19 mouse cellular contexts compared by ENCODE assay signal in the genomic region with DNA sequence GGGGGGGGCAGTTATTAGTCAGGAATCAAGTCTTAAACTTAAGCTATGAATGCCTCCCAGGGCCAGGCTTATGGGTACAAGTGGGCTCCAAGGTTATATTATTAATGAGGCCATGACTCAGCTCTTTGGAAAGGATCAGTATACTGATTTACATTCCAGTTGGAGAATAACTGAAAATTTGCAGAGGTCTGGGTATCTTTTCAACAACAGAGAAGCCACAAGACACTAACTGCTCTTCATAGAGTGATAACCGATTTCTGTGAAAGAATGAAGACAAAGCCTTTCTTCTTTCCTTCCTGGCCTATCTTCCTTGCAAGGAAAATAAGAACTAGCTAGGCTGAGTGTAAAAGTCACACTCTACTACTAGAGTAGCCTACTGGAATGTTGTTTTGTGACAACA.
DNase-seq lines count a peak whose midpoint lies in the region; ATAC-seq and TF ChIP-seq lines count a peak whose summit lies in the region.
"Had no signal": no experiment of that assay in that cellular context is flagged by ENCODE, and none has a peak within 500 bp of the region (broad histone marks: within the 10 kb centered on the region; RNA-seq: fewer than 3 reads in every experiment).

No protein-coding gene starts in this region.

- no peak overlapping the region for H3K4me2 ChIP-seq in kidney, postnatal 0 days (ENCODE audit: low read length)
- no peak overlapping the region for H3K4me2 ChIP-seq in kidney, embryonic 14.5 days (replicated peaks; ENCODE audit: low read depth, low read length)
- no peak overlapping the region for H3K4me2 ChIP-seq in embryonic facial prominence, embryonic 14.5 days (ENCODE audit: low read depth, low read length)
- H3K4me2 ChIP-seq in liver, postnatal 0 days (ENCODE audit: low read depth, low read length), result no peak overlapping the region
- H3K4me2 ChIP-seq: hindbrain, embryonic 15.5 days; limb, embryonic 12.5 days had no signal

- no peaks in the 10 kb centered on the region for H3K36me3 ChIP-seq in kidney, postnatal 0 days (ENCODE audit: insufficient read depth, low read length)
- no peaks in the 10 kb centered on the region for H3K36me3 ChIP-seq in kidney, embryonic 14.5 days (ENCODE audit: control insufficient read depth, insufficient read depth, low read length)
- H3K36me3 ChIP-seq in MEL (ENCODE audit: control insufficient read depth in 1 of 2, insufficient read depth in 2 of 2, low read length in 2 of 2), result peaks cover 0 to 22% of the 10 kb centered on the region in 2 experiments; a peak in 2 of 4 replicates
- no peaks in the 10 kb centered on the region for H3K36me3 ChIP-seq in embryonic facial prominence, embryonic 14.5 days (ENCODE audit: control insufficient read depth, insufficient read depth, low read length)
- H3K36me3 ChIP-seq in liver, postnatal 0 days (replicated peaks; ENCODE audit: insufficient read depth, low read length), result no peaks in the 10 kb centered on the region
- H3K36me3 ChIP-seq: hindbrain, embryonic 15.5 days; limb, embryonic 12.5 days had no signal

- no peak overlapping the region for H3K4me3 ChIP-seq in kidney, postnatal 0 days (replicated peaks; ENCODE audit: low read depth, low read length)
- no peak overlapping the region for H3K4me3 ChIP-seq in kidney, embryonic 14.5 days (ENCODE audit: low read length)
- no peak overlapping the region for H3K4me3 ChIP-seq in MEL (ENCODE audit: control insufficient read depth in 1 of 2, insufficient read depth in 1 of 2, low read depth in 2 of 2, low read length in 2 of 2)
- no peak overlapping the region for H3K4me3 ChIP-seq in embryonic facial prominence, embryonic 14.5 days (ENCODE audit: low read depth, low read length)
- no peak overlapping the region for H3K4me3 ChIP-seq in liver, postnatal 0 days (ENCODE audit: low read depth, low read length)
- H3K4me3 ChIP-seq in left cerebral cortex, adult 2 months, result no peak overlapping the region
- H3K4me3 ChIP-seq: hindbrain, embryonic 15.5 days; limb, embryonic 12.5 days; megakaryocyte, embryonic 14.5 days had no signal

- no peak for DNase-seq in kidney, postnatal 0 days (ENCODE audit: low spot score)
- DNase-seq in MEL (ENCODE audit: low read depth, low spot score), result peak; percentile 79
- no peak for DNase-seq in embryonic facial prominence, embryonic 14.5 days (ENCODE audit: low spot score)
- DNase-seq in liver, postnatal 0 days, result no peak
- no peak for DNase-seq in left cerebral cortex, adult 2 months (ENCODE audit: extremely low spot score in 1 of 2, low spot score in 2 of 2)
- DNase-seq in ovary, postnatal 14 days (ENCODE audit: low spot score), result no peak
- DNase-seq in right cerebral cortex, postnatal 4 days, result no peak
- DNase-seq: cerebellum, adult 8-10 months; embryo, embryonic 11 days; heart, adult 18-20 months; heart, postnatal 14 days; kidney, postnatal 4 days; layer of hippocampus, postnatal 36 days had no signal

- no peaks in the 10 kb centered on the region for H3K9me3 ChIP-seq in kidney, postnatal 0 days (replicated peaks; ENCODE audit: low read length)
- H3K9me3 ChIP-seq in kidney, embryonic 14.5 days (ENCODE audit: control insufficient read depth, low read length), result no peaks in the 10 kb centered on the region
- H3K9me3 ChIP-seq in MEL (replicated peaks; ENCODE audit: insufficient read depth, low read length), result no peaks in the 10 kb centered on the region
- no peaks in the 10 kb centered on the region for H3K9me3 ChIP-seq in embryonic facial prominence, embryonic 14.5 days (ENCODE audit: control insufficient read depth, low read length)
- no peaks in the 10 kb centered on the region for H3K9me3 ChIP-seq in liver, postnatal 0 days (ENCODE audit: low read length)
- H3K9me3 ChIP-seq: hindbrain, embryonic 15.5 days; limb, embryonic 12.5 days; megakaryocyte, embryonic 14.5 days had no signal

- H3K9ac ChIP-seq in kidney, postnatal 0 days (ENCODE audit: low read depth, low read length), result no peak overlapping the region
- H3K9ac ChIP-seq in kidney, embryonic 14.5 days (ENCODE audit: low read depth, low read length), result no peak overlapping the region
- H3K9ac ChIP-seq in MEL (ENCODE audit: control insufficient read depth, low read depth, low read length, poor library complexity, severe bottlenecking), result peak overlapping the region; percentile 10; the same call in 1 of the 2 replicates
- no peak overlapping the region for H3K9ac ChIP-seq in embryonic facial prominence, embryonic 14.5 days (ENCODE audit: low read depth, low read length)
- H3K9ac ChIP-seq in liver, postnatal 0 days (replicated peaks), result no peak overlapping the region
- H3K9ac ChIP-seq: hindbrain, embryonic 15.5 days; limb, embryonic 12.5 days had no signal

- H3K79me2 ChIP-seq in MEL (ENCODE audit: control insufficient read depth, insufficient read depth, low read length, poor library complexity), result no peaks in the 10 kb centered on the region

- ATAC-seq in kidney, postnatal 0 days (replicated peaks; ENCODE audit: low FRiP score, low read depth), result no peak
- no peak for ATAC-seq in kidney, embryonic 14.5 days (ENCODE audit: low FRiP score, low TSS enrichment)
- ATAC-seq in embryonic facial prominence, embryonic 14.5 days (ENCODE audit: low read depth), result no peak
- ATAC-seq in liver, postnatal 0 days, result peak; percentile 23; the same call in 1 of the 2 replicates
- ATAC-seq: forebrain, embryonic 14.5 days; Patski had no signal

- peaks cover 29% of the 10 kb centered on the region for H3K4me1 ChIP-seq in kidney, postnatal 0 days (replicated peaks; ENCODE audit: insufficient read depth, low read length)
- peaks cover 40% of the 10 kb centered on the region for H3K4me1 ChIP-seq in kidney, embryonic 14.5 days (ENCODE audit: control insufficient read depth, insufficient read depth, low read length)
- peaks cover 32 to 40% of the 10 kb centered on the region in 2 experiments for H3K4me1 ChIP-seq in MEL (ENCODE audit: control insufficient read depth in 1 of 2, insufficient read depth in 2 of 2, low read length in 2 of 2)
- H3K4me1 ChIP-seq in embryonic facial prominence, embryonic 14.5 days (ENCODE audit: control insufficient read depth, insufficient read depth, low read length), result peaks cover 48% of the 10 kb centered on the region
- H3K4me1 ChIP-seq in liver, postnatal 0 days (ENCODE audit: insufficient read depth), result peaks cover 2% of the 10 kb centered on the region; the same call in 1 of the 2 replicates
- H3K4me1 ChIP-seq: megakaryocyte, embryonic 14.5 days had no signal

- intact Hi-C loops in left cerebral cortex, adult 2 months (cut with DNase I), result no loop called here

- no peak for TF ChIP-seq POLR2A in MEL (IDR thresholded peaks at IDR 0.05; ENCODE audit: control insufficient read depth in 1 of 2, insufficient read depth in 1 of 2, low read depth in 1 of 2, low read length in 2 of 2, poor library complexity in 1 of 2)

- H3K27me3 ChIP-seq in kidney, postnatal 0 days (ENCODE audit: insufficient read depth, low read length), result no peaks in the 10 kb centered on the region
- no peaks in the 10 kb centered on the region for H3K27me3 ChIP-seq in kidney, embryonic 14.5 days (ENCODE audit: control insufficient read depth, insufficient read depth, low read length)
- no peaks in the 10 kb centered on the region for H3K27me3 ChIP-seq in MEL (ENCODE audit: control insufficient read depth in 1 of 2, insufficient read depth in 2 of 2, low read length in 2 of 2)
- no peaks in the 10 kb centered on the region for H3K27me3 ChIP-seq in embryonic facial prominence, embryonic 14.5 days (replicated peaks; ENCODE audit: control insufficient read depth, insufficient read depth, low read length)
- H3K27me3 ChIP-seq in liver, postnatal 0 days (ENCODE audit: insufficient read depth, low read length), result no peaks in the 10 kb centered on the region
- H3K27me3 ChIP-seq: limb, embryonic 12.5 days; megakaryocyte, embryonic 14.5 days; Patski had no signal

- TF ChIP-seq RAD21 in MEL (IDR thresholded peaks at IDR 0.05; ENCODE audit: low read depth, low read length), result no peak

- H3K27ac ChIP-seq in kidney, postnatal 0 days, result peak overlapping the region; percentile 81
- no peak overlapping the region; the same call in 1 of the 2 replicates for H3K27ac ChIP-seq in kidney, embryonic 14.5 days (ENCODE audit: low read depth, low read length)
- H3K27ac ChIP-seq in MEL (ENCODE audit: control insufficient read depth, low read depth, low read length), result peak overlapping the region; percentile 80
- H3K27ac ChIP-seq in embryonic facial prominence, embryonic 14.5 days (replicated peaks; ENCODE audit: low read depth, low read length), result peak overlapping the region; percentile 58
- H3K27ac ChIP-seq in liver, postnatal 0 days (ENCODE audit: low read depth), result no peak overlapping the region
- H3K27ac ChIP-seq in left cerebral cortex, adult 2 months, result no peak overlapping the region
- H3K27ac ChIP-seq: hindbrain, embryonic 15.5 days had no signal

- no peak for TF ChIP-seq CTCF in kidney, postnatal 0 days (IDR thresholded peaks at IDR 0.05; ENCODE audit: low read depth)
- no peak for TF ChIP-seq CTCF in MEL (IDR thresholded peaks at IDR 0.05 in 2 of 3, conservative IDR thresholded peaks at IDR 0.05 in 1 of 3; ENCODE audit: control insufficient read depth in 1 of 3, insufficient read depth in 1 of 3, low read depth in 2 of 3, low read length in 3 of 3, poor library complexity in 1 of 3, severe bottlenecking in 1 of 3)
- TF ChIP-seq CTCF in liver, postnatal 0 days (IDR thresholded peaks at IDR 0.05; ENCODE audit: low read depth), result no peak
- TF ChIP-seq CTCF in left cerebral cortex, adult 2 months (IDR thresholded peaks at IDR 0.05), result no peak

- TF ChIP-seq EP300 in MEL (IDR thresholded peaks at IDR 0.05; ENCODE audit: low read depth in 1 of 2, low read length in 2 of 2), result peak; percentile 94 to 98
- TF ChIP-seq EP300 in liver, postnatal 0 days (IDR thresholded peaks at IDR 0.05; ENCODE audit: low read depth), result peak; percentile 79

- 94% methylated on average over 1 of the region's 1 CpGs for WGBS in kidney, postnatal 0 days
- WGBS in kidney, embryonic 14.5 days, result 82% methylated on average over 1 of the region's 1 CpGs
- WGBS in embryonic facial prominence, embryonic 14.5 days, result 79% methylated on average over 1 of the region's 1 CpGs
- 51% methylated on average over 1 of the region's 1 CpGs for WGBS in liver, postnatal 0 days (ENCODE audit: insufficient replicate concordance)

TF ChIP-seq in MEL, 35 proteins besides CTCF, POLR2A, EP300 and RAD21 (continues in another document):
- TF ChIP-seq CHD2 (IDR thresholded peaks at IDR 0.05; ENCODE audit: low read length) (0 out of 2 replicates have a peak, but pooled peaks have one; percentile 17), USF1 (IDR thresholded peaks at IDR 0.05; ENCODE audit: low read depth, low read length) (no peak), GABPA (IDR thresholded peaks at IDR 0.05; ENCODE audit: low read depth, low read length) (peak; percentile 97), ETS1 (IDR thresholded peaks at IDR 0.05; ENCODE audit: low read depth, low read length) (peak; percentile 75), MAX (IDR thresholded peaks at IDR 0.05; ENCODE audit: low read length) (no peak), ZNF384 (IDR thresholded peaks at IDR 0.05; ENCODE audit: low read depth, low read length) (0 out of 2 replicates have a peak, but pooled peaks have one; percentile 8), MAZ (IDR thresholded peaks at IDR 0.05; ENCODE audit: low read depth, low read length) (no peak), TAL1 (IDR thresholded peaks at IDR 0.05; ENCODE audit: low read length) (peak; percentile 62; the same call in 1 of the 2 replicates), RCOR1 (IDR thresholded peaks at IDR 0.05; ENCODE audit: low read depth, low read length) (peak; percentile 70)

Comparison
In these comparisons a context has a peak if more than half of its experiments do, and no peak if none do; other contexts are left out.
1. H3K27ac ChIP-seq: peak in kidney, postnatal 0 days (single experiment), MEL (single experiment) and embryonic facial prominence, embryonic 14.5 days (single experiment); none in kidney, embryonic 14.5 days (single experiment), liver, postnatal 0 days (single experiment) and left cerebral cortex, adult 2 months (single experiment).